Mouse (Mus musculus): ENCODE data around the gene Wls. TPM values are rescaled to one million over a fixed set of nuclear protein-coding genes. Genes with fewer than 3 reads are reported as not detected.

Wls gene
- polyA plus RNA-seq, 1 experiment, result 32.2 TPM

GRCm38 (mm10) chr3:159851476-159851875 lies 12.0 kb downstream of the Wls start:
- TF ChIP-seq POLR2A (IDR thresholded peaks at IDR 0.05; ENCODE audit: extremely low read depth, insufficient read depth, low read length) (no peak), CTCF (IDR thresholded peaks at IDR 0.05; ENCODE audit: extremely low read depth, insufficient read depth, low read length) (no peak)
- no peak overlapping the region for H3K4me3 ChIP-seq (ENCODE audit: insufficient read depth, low read length)
- H3K4me1 ChIP-seq (ENCODE audit: control insufficient read depth, insufficient read depth, low read length), result no peaks in the 10 kb centered on the region; the same call in 1 of the 2 replicates
- H3K27ac ChIP-seq (ENCODE audit: insufficient read depth, low read length), result no peak overlapping the region

GRCm38 (mm10) chr3:159851980-159852379 lies 12.5 kb downstream of the Wls start:
- H3K27ac ChIP-seq (ENCODE audit: insufficient read depth, low read length), result no peak overlapping the region
- no peak overlapping the region for H3K4me3 ChIP-seq (ENCODE audit: insufficient read depth, low read length)
- TF ChIP-seq POLR2A (IDR thresholded peaks at IDR 0.05; ENCODE audit: extremely low read depth, insufficient read depth, low read length), result no peak
- no peak for TF ChIP-seq CTCF (IDR thresholded peaks at IDR 0.05; ENCODE audit: extremely low read depth, insufficient read depth, low read length)
- H3K4me1 ChIP-seq (ENCODE audit: control insufficient read depth, insufficient read depth, low read length), result no peaks in the 10 kb centered on the region; the same call in 1 of the 2 replicates

GRCm38 (mm10) chr3:159857112-159857511 lies 17.6 kb downstream of the Wls start:
- H3K4me3 ChIP-seq (ENCODE audit: insufficient read depth, low read length), result no peak overlapping the region
- H3K4me1 ChIP-seq (ENCODE audit: control insufficient read depth, insufficient read depth, low read length), result no peaks in the 10 kb centered on the region
- TF ChIP-seq CTCF (IDR thresholded peaks at IDR 0.05; ENCODE audit: extremely low read depth, insufficient read depth, low read length) (no peak), POLR2A (IDR thresholded peaks at IDR 0.05; ENCODE audit: extremely low read depth, insufficient read depth, low read length) (no peak)
- no peak overlapping the region for H3K27ac ChIP-seq (ENCODE audit: insufficient read depth, low read length)

- no peaks in the 10 kb centered on the region for H3K4me1 ChIP-seq (ENCODE audit: control insufficient read depth, insufficient read depth, low read length)
- H3K4me3 ChIP-seq (ENCODE audit: insufficient read depth, low read length), result no peak overlapping the region
- TF ChIP-seq POLR2A (IDR thresholded peaks at IDR 0.05; ENCODE audit: extremely low read depth, insufficient read depth, low read length), result no peak
- no peak for TF ChIP-seq CTCF (IDR thresholded peaks at IDR 0.05; ENCODE audit: extremely low read depth, insufficient read depth, low read length)
- H3K27ac ChIP-seq (ENCODE audit: insufficient read depth, low read length), result no peak overlapping the region
These were observed 26.2 kb downstream of the Wls start for GRCm38 (mm10) chr3:159865691-159866090.

- Histone ChIP-seq H3K4me3 (ENCODE audit: insufficient read depth, low read length) (no peak overlapping the region), H3K4me1 (ENCODE audit: control insufficient read depth, insufficient read depth, low read length) (no peaks in the 10 kb centered on the region), H3K27ac (ENCODE audit: insufficient read depth, low read length) (no peak overlapping the region)
- TF ChIP-seq CTCF (IDR thresholded peaks at IDR 0.05; ENCODE audit: extremely low read depth, insufficient read depth, low read length) (no peak), POLR2A (IDR thresholded peaks at IDR 0.05; ENCODE audit: extremely low read depth, insufficient read depth, low read length) (no peak)
These were observed 39.5 kb downstream of the Wls start for GRCm38 (mm10) chr3:159878983-159879382.

- Histone ChIP-seq H3K4me1 (ENCODE audit: control insufficient read depth, insufficient read depth, low read length) (peaks cover 6% of the 10 kb centered on the region), H3K4me3 (ENCODE audit: insufficient read depth, low read length) (no peak overlapping the region), H3K27ac (ENCODE audit: insufficient read depth, low read length) (no peak overlapping the region)
- no peak for TF ChIP-seq POLR2A (IDR thresholded peaks at IDR 0.05; ENCODE audit: extremely low read depth, insufficient read depth, low read length)
These were observed 43.9 kb downstream of the Wls start for GRCm38 (mm10) chr3:159883325-159883724.

- peak overlapping the region; percentile 60; the same call in 1 of the 2 replicates for H3K27ac ChIP-seq (ENCODE audit: insufficient read depth, low read length)
- no peak overlapping the region for H3K4me3 ChIP-seq (ENCODE audit: insufficient read depth, low read length)
- TF ChIP-seq CTCF (IDR thresholded peaks at IDR 0.05; ENCODE audit: extremely low read depth, insufficient read depth, low read length) (no peak), POLR2A (IDR thresholded peaks at IDR 0.05; ENCODE audit: extremely low read depth, insufficient read depth, low read length) (no peak)
- peaks cover 6% of the 10 kb centered on the region for H3K4me1 ChIP-seq (ENCODE audit: control insufficient read depth, insufficient read depth, low read length)
These were observed 45.3 kb downstream of the Wls start for GRCm38 (mm10) chr3:159884802-159885201.

- peaks cover 6% of the 10 kb centered on the region for H3K4me1 ChIP-seq (ENCODE audit: control insufficient read depth, insufficient read depth, low read length)
- H3K27ac ChIP-seq (ENCODE audit: insufficient read depth, low read length), result peak overlapping the region; percentile 83; the same call in 1 of the 2 replicates
- TF ChIP-seq CTCF (IDR thresholded peaks at IDR 0.05; ENCODE audit: extremely low read depth, insufficient read depth, low read length) (no peak), POLR2A (IDR thresholded peaks at IDR 0.05; ENCODE audit: extremely low read depth, insufficient read depth, low read length) (no peak)
- H3K4me3 ChIP-seq (ENCODE audit: insufficient read depth, low read length), result no peak overlapping the region
These were observed 45.8 kb downstream of the Wls start for GRCm38 (mm10) chr3:159885271-159885670.

GRCm38 (mm10) chr3:159885781-159886400 lies 46.4 kb downstream of the Wls start:
- Histone ChIP-seq H3K27ac (ENCODE audit: insufficient read depth, low read length) (peak overlapping the region; percentile 59), H3K4me3 (ENCODE audit: insufficient read depth, low read length) (no peak overlapping the region), H3K4me1 (ENCODE audit: control insufficient read depth, insufficient read depth, low read length) (peaks cover 6% of the 10 kb centered on the region)
- no peak for TF ChIP-seq CTCF (IDR thresholded peaks at IDR 0.05; ENCODE audit: extremely low read depth, insufficient read depth, low read length)
- TF ChIP-seq POLR2A (IDR thresholded peaks at IDR 0.05; ENCODE audit: extremely low read depth, insufficient read depth, low read length), result no peak

All from cortical plate, adult 2 months (tissue).